Mouse (Mus musculus) olfactory bulb, adult 2 months (tissue): ENCODE measurements at regions not wholly inside any gene's neighbourhood (a gene's known extent, or its start where the extent isn't known, plus 50 kb on each side); places are given as distances from the start of the nearest gene placed in this dataset.

Experiments
- CTCF ChIP-seq: fragments of 200-500 bp; IDR thresholded peaks from 2 replicates; pipeline ENCODE4 v1.5.1; 2012; ENCODE audit warnings: low read depth, mild to moderate bottlenecking, low read length, moderate library complexity; ENCODE audit not compliant: insufficient read depth
- POLR2A ChIP-seq: fragments of 200-500 bp; IDR thresholded peaks from 2 replicates; pipeline ENCODE4 v1.6.1; 2012; ENCODE audit warnings: mild to moderate bottlenecking, low read depth, low read length, moderate library complexity; ENCODE audit not compliant: insufficient read depth

- TF ChIP-seq CTCF (no peak), POLR2A (no peak)
These were observed 67.7 kb downstream of the Alg10b start for GRCm38 (mm10) chr15:90291848-90292247.
